Mouse (Mus musculus) adipocyte (in vitro differentiated cells): ENCODE results near the gene Galnt7.
A peak's percentile ranks its signal among the peaks of the same experiment; 100 is the strongest.

Experiments used
- DNase-seq: peaks from one replicate; pipeline ENCODE4 v3.0.0-alpha.2; 2016; ENCODE audit warnings: low spot score

Gene Galnt7

GRCm38 (mm10) chr8:57652456-57653055, at the start of gene Galnt7:
TSS of gene Galnt7 (minus strand) at chr8:57653032.
- peak; percentile 68 for DNase-seq

GRCm38 (mm10) chr8:57688633-57689032, 35.8 kb upstream of the Galnt7 start:
- DNase-seq, result no peak

GRCm38 (mm10) chr8:57685803-57686202, 33.0 kb upstream of the Galnt7 start:
- DNase-seq, result no peak

DNA sequence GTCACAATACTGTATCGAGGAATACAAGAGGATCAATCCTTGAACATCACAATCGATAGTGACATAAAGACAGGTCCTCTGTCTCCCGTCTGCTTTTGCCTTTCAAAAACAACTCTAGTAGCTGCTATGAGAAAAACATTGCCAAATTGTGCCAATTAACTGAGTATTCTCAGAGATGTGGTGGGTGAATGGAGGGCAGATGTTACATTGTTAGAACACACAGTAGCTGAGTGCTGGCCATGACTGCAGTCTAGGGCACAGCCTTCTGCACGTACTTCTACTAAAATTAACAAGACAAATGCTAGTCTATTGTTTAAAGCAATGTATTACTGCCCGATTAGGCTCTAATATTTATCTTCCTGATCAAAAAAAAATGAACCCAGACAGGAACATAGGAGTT, 27.2 kb upstream of the Galnt7 start:
- DNase-seq, result no peak

DNA sequence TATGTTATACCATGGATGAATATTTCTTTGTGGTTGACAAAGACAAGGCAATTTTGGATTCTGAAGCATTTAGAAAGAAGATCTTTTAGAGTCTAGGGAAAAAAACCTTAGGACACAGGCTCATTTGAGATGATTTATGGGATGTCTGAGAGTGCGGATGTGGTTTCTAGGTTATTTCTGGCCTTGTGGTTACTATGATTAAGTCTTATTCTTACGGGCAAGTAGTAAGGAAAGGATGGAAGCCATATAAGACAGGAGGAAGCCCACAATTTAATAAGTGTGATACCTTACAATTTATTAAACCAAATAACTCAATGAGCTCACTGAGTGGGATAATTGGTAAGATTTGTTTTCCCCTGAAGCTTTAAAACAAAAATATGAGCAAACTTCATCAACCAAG, 11.3 kb upstream of the Galnt7 start:
- DNase-seq, result no peak

DNA sequence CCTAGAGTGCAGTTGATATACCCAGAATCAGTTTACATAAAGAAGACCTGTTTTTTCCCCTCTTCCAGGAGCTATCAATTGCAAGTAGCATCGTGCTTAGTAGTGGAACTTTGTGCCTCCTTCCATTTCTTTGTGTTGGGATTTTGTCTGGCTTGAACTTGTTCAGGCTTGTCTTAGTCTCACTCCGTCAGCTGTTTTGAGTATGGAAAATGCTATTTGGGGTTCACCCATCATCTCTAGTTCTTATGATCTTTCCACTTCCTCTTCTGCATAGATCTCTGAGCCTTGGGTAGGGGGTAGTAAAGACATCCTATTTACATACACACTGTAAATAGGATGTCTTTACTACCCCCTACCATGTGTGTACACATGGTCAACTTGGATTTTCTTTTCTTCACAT, 7.2 kb upstream of the Galnt7 start:
- DNase-seq, result no peak

DNA sequence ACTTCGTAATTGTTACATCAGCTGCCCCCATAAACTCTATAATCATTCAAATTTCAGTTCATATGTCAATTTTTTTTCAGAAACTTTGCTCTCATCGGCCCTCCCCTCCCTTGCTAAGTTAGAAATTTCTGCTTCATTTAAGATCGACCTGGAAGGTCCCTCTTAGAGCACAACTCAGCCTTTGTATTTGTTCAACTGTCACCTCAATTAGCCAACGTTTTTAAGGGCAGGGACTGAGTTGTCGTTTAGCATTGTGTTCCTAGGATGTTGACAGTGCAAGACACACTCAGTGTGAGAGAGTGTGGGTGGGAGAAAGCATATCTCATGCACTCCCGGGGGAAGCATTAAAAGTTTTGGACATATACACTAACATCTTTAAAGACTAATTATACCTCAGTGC, 3.6 kb upstream of the Galnt7 start:
- DNase-seq, result no peak

DNA sequence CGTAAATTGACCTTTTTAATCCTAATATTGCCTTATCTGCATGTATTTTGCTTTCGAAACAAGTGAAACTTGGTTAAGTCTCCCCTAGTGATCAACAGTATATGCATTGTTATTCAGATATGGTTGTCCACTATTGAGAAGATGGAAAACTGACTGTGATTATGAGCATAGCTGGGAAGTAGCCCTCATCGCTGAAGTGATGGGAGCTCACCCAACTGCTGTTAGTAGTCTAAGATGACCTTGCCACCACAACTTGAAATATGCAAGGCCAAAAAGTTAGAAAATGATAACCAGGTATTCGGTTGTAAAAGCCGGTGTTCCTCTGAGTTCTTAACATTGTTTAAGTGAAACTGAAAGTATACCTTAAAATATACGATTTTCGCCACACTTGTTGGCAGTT, 1.3 kb upstream of the Galnt7 start:
- no peak for DNase-seq

DNA sequence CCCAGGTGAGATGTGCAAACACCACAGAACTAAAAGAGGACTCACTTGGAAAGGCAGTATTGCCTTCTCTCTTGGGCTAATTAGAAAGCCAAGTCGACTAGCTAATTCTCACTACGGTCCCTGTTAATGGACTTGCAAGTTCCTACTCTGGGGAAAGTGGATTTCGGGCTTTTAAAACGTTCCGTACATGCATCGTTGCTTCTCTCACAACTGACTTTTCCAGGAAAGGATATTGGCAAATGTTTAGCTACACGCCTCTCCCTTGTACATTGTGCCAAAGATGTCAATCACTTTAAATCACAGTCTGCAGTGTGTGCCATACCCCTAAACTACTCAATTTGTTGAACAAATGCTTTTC, 915 bp upstream of the Galnt7 start:
- DNase-seq, result peak; percentile 22

DNA sequence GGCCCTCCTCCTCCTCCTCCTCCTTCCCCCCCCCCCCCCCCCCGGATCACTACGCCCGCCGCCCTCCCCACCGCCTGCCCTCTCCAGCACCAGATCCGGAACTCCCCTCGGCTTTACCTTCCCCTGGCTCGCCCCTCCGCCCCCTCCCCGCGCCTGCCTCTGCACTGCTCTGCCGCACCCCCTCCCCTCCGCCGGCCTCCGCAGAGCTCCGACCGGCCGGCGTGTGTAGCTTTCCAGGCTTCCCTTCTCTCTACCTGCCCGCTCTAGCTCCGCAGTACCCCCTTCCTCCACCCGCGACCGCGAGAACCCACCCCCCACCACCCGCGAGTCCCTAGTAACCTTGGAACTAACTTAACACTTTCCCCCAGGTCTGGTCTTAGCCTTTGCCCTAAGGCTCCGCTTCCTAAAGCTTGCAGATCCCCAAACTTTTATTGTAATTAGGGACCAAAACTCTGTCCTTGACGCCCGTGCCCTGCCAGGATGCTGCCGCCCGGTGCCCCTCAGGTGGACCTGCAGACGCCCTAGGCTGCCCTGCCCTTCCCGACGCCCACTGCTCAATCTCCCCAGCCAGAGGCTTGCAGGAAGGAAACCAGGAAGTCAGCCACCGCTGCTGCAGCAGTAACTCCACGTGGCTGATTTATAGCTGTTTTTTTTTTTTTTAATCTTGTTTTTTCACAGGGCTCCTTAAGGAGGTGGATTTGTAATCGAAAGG, 380 bp upstream of the Galnt7 start:
- DNase-seq, result peak; percentile 39

DNA sequence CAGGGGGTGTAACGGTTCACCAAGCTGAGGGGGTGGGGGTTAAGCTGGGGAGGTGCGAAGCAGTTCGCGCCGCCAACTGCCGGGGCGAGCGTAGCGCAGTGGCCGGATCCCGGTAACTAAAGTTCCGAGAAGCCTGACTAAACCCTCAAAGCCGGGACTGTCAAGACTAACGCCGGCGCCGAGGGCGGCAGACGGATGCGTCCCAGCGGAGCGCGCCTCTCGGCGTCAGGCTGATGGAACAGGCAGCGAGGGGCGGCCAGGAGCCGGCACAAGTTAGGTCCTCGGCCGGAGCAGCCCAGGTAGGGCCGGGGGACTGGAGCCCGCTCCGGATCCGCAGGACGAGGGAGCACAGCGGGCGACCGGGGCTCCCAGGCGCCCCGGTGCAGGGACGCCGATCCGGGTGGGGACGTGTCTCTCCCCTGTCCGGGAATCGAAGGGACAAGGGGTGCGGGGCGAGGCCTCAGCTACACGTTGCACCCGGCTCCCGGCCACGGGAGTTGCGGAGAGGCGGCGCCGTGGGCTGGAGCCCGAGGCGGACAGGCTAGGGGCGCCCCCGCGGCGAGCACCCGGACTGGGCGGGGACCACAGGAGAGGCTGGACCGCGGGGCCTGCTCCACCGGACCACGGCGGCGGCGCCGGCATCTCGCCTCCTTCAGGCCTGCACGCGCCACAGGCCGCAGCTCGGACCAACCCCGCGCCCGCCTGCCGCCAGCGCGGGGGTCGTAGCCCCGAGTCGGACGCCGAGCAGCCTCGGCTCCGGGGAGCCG, 960 bp downstream of the Galnt7 start:
- peak; percentile 67 for DNase-seq

GRCm38 (mm10) chr8:57651357-57651688, 1.5 kb downstream of the Galnt7 start:
- no peak for DNase-seq

- no peak for DNase-seq
These were observed 2.6 kb downstream of the Galnt7 start for GRCm38 (mm10) chr8:57650216-57650615.

DNA sequence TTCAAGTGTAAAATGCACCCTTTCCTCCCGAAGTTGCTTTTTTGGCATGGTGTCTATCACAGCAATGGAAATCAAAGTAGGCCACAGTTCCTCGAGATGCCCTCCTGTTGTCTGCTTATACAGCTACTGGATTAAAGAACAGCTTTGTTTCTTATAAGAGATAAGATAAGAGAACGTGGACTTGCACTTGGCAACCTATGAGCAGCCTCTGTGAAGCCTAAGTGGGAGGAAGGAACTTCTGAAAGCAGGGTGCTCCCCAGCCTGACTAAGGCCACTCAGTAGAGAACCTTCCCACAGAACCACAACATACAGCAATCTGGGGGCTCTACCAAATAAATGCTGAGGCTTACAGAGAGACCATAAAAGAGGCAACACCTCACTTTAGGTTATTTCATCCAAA, 5.3 kb downstream of the Galnt7 start:
- no peak for DNase-seq

GRCm38 (mm10) chr8:57644281-57644680, 8.6 kb downstream of the Galnt7 start:
- no peak for DNase-seq

GRCm38 (mm10) chr8:57642722-57643121, 10.1 kb downstream of the Galnt7 start:
- no peak for DNase-seq

DNA sequence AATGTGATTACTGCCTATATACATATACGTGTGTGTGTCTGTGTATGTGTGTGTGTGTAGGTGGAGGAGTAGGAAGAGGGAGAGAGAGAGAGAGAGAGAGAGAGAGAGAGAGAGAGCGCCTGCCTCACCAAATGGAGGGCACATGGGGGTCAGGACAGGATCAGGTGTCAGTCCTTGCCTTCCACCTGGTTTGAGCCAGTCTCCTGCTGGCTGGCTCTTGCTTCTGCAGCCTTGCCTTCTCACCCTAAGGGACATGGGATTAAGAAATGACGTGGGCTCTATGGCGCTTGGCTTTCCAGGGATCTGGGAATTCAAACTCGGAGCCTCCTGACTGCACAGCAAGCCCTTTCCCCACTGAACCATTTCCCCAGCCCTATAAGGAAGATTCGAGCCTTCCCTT, 13.9 kb downstream of the Galnt7 start:
- no peak for DNase-seq

GRCm38 (mm10) chr8:57637599-57638280, 15.1 kb downstream of the Galnt7 start:
- no peak for DNase-seq

GRCm38 (mm10) chr8:57636698-57637097, 16.1 kb downstream of the Galnt7 start:
- DNase-seq, result no peak

- DNase-seq, result no peak
These were observed 16.6 kb downstream of the Galnt7 start for GRCm38 (mm10) chr8:57636281-57636680.

DNA sequence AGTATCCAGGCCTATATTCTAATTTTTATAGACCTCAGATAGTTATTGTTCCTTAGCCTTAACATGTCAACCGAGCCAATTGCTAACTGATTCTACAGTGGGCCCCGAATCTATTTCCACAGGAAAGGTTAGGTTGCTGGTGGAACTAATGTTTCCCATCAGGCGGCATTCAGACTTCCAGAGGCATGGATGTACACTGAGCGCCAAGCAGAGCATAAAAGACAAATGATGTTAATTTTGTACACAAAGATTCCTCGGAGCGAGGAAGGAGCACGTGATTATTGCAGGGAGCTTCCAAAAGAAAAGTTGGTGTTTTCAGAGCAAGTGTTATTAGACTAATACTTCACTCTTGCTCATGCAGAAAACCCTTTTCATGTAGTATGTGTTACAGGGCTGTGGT, 21.1 kb downstream of the Galnt7 start:
- no peak for DNase-seq

DNA sequence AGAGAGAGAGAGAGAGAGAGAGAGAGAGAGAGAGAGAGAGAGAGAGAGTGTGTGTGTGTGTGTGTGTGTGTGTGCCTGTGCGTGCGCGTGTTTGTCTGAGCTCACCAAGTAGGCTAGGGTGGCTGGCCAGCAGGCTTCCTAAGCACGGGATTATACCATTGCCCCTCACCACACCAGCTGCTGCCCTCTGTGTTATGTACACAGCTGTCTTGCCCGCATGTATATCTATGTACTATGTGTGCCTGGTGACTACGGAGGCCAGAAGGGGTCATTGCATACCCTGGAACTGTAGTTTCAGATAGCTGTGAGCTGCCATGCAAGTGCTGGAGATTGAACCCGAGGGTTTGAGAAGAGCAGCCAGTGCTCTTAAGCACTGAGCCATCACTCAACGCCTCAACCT, 22.7 kb downstream of the Galnt7 start:
- DNase-seq, result no peak
